Mouse (Mus musculus) heart, embryonic 14.5 days (tissue): ENCODE data around the gene Spty2d1. TPM values are rescaled to one million over a fixed set of nuclear protein-coding genes. Genes with fewer than 3 reads are reported as not detected.
A peak's percentile ranks its signal among the peaks of the same experiment; 100 is the strongest.
"Not testable (repeated sequence)": the region's sequence is repeated elsewhere in the genome, so short reads cannot be mapped to it uniquely, and the experiment has no call there.

Experiments
- ATAC-seq: fragments of 200-750 bp; cut with Nextera tagmentation; 2 replicates; pipeline ENCODE4 v1.8.0; 2017; ENCODE audit warnings: low read depth, moderate TSS enrichment; ENCODE audit not compliant: insufficient number of reproducible peaks, insufficient read depth, low FRiP score
- H3K27ac ChIP-seq, 2 experiments: fragments of 200-500 bp in 1 of 2; fragments of 300-500 bp in 1 of 2; sonication (generic) in 1 of 2; replicated peaks in 1 of 2; 2 replicates each; pipeline ENCODE4 v1.5.1; 2012 to 2014; ENCODE audit warnings: low read depth in 2 of 2, low read length in 2 of 2, control low read depth in 1 of 2, mild to moderate bottlenecking in 1 of 2, mixed read lengths in 1 of 2; ENCODE audit not compliant: control insufficient read depth in 1 of 2, insufficient read depth in 1 of 2
- H3K27me3 ChIP-seq: fragments of 300-500 bp; sonication (generic); 2 replicates; pipeline ENCODE4 v1.6.1; 2014; ENCODE audit warnings: mild to moderate bottlenecking, low read length, control low read depth; ENCODE audit not compliant: control insufficient read depth, insufficient read depth
- H3K36me3 ChIP-seq: fragments of 300-500 bp; sonication (generic); 2 replicates; pipeline ENCODE4 v1.6.1; 2014; ENCODE audit warnings: mild to moderate bottlenecking, control low read depth, low read length, mixed read lengths; ENCODE audit not compliant: control insufficient read depth, insufficient read depth
- H3K4me1 ChIP-seq, 2 experiments: fragments of 200-500 bp in 1 of 2; fragments of 300-500 bp in 1 of 2; sonication (generic) in 1 of 2; 2 replicates each; pipeline ENCODE4 v1.6.1; 2012 to 2014; ENCODE audit warnings: low read length in 2 of 2, control low read depth in 1 of 2, mixed read lengths in 1 of 2; ENCODE audit not compliant: control insufficient read depth in 2 of 2, insufficient read depth in 2 of 2
- H3K4me2 ChIP-seq: fragments of 300-500 bp; sonication (generic); 2 replicates; pipeline ENCODE4 v1.6.1; 2014; ENCODE audit warnings: mild to moderate bottlenecking, low read length
- H3K4me3 ChIP-seq, 2 experiments: fragments of 200-500 bp in 1 of 2; fragments of 300-500 bp in 1 of 2; sonication (generic) in 1 of 2; 2 replicates each; pipeline ENCODE4 v1.5.1; 2012 to 2014; ENCODE audit warnings: low read length in 2 of 2, mild to moderate bottlenecking in 2 of 2, control low read depth in 1 of 2, low read depth in 1 of 2, moderate library complexity in 1 of 2; ENCODE audit not compliant: control insufficient read depth in 1 of 2, insufficient read depth in 1 of 2
- H3K9ac ChIP-seq: fragments of 300-500 bp; sonication (generic); 2 replicates; pipeline ENCODE4 v1.6.1; 2014; ENCODE audit warnings: mild to moderate bottlenecking, low read length
- H3K9me3 ChIP-seq: fragments of 300-500 bp; sonication (generic); 2 replicates; pipeline ENCODE4 v1.6.1; 2016; ENCODE audit warnings: low read length, control low read depth; ENCODE audit not compliant: control insufficient read depth
- WGBS: fragments of 180-500 bp; shearing (Covaris S2); extraction: QIAGEN DNeasy Blood & Tissue Kit; methylation state at CpG from one replicate; pipeline ENCODE4 v1.1.7; 2014; 5-methylcytosine and 5-hydroxymethylcytosine counted together
- polyA plus RNA-seq: library from polyadenylated mRNA; unstranded; fragments of >200 nt; fragmentation: Nextera tagmentation; extraction: Ambion mirVana; gene quantifications from 2 replicates; pipeline ENCODE4 v1.2.1, GENCODE M21; 2014

Spty2d1 gene
- polyA plus RNA-seq, 1 experiment from 2014 or later, result 14.0 TPM

GRCm38 (mm10) chr7:47031371-47031770 lies 23.2 kb upstream of the Spty2d1 start:
- WGBS, result 73% methylated on average over 4 of the region's 4 CpGs
- ATAC-seq, result no peak

DNA sequence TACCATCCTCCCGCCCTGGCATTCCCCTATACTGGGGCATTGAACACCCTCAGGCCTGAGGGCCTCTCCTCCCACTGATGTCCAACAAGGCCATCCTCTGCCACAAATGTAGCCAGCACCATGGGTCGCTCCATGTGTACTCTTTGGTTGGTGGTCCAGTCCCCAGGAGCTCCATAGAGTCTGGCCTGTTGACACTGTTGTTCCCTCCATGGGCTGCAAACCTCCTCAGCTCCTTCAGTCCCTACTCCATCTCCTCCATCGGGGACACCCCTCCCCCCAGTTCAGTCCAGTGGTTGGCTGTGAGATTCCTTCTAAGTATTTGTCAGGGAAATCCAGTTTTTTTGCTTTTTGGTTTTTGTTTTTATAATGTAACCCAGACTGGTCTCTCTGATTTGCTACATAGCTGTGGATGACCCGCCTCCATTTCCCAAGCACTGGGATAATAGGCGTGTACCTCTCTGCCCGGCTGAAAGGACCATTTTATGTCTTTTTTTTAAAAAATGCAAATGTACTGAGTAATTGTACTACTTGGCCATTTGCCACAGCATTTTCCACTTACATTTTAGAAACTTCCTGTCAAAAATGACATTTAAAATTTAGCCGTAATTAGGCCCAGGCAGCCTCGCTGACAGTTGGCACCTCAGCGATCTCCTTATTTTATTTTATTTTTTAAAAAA lies 22.4 kb upstream of the Spty2d1 start:
- H3K4me2 ChIP-seq, result no peak overlapping the region
- H3K27ac ChIP-seq, result no peak overlapping the region
- H3K9ac ChIP-seq, result no peak overlapping the region
- ATAC-seq, result no peak
- H3K27me3 ChIP-seq, result no peaks in the 10 kb centered on the region
- H3K4me3 ChIP-seq, result no peak overlapping the region
- H3K4me1 ChIP-seq, result peaks cover 0 to 2% of the 10 kb centered on the region in 2 experiments; a peak in 1 of 4 replicates
- no peaks in the 10 kb centered on the region for H3K9me3 ChIP-seq
- WGBS, result 80% methylated on average over 9 of the region's 9 CpGs
- H3K36me3 ChIP-seq, result no peaks in the 10 kb centered on the region

More at GRCm38 (mm10) chr7:47031371-47031770, 23.2 kb upstream of the Spty2d1 start:
- Histone ChIP-seq H3K36me3 (no peaks in the 10 kb centered on the region), H3K4me3 (no peak overlapping the region), H3K4me1 (peaks cover 0 to 2% of the 10 kb centered on the region in 2 experiments; a peak in 1 of 4 replicates), H3K9ac (no peak overlapping the region), H3K27ac (no peak overlapping the region), H3K9me3 (no peaks in the 10 kb centered on the region), H3K4me2 (no peak overlapping the region), H3K27me3 (no peaks in the 10 kb centered on the region)

DNA sequence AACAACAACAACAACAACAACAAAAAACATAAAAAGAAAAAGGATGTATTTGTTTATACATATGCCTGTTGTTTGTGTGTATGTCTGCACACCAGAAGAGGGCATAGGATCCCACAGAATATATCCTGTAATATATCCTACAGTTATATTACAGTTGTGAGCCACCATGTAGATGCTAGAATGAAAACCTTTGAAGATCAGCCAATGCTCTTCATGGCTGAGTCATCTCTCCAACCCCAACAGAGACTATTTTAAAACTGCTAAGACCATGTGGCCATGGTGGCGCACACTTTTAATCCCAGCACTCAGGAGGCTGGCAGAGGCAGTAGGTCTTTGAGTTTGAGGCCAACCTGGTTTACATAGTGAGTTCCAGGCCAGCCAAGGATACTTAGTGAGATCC lies 19.3 kb upstream of the Spty2d1 start:
- peaks cover 0 to 2% of the 10 kb centered on the region in 2 experiments; a peak in 1 of 4 replicates for H3K4me1 ChIP-seq
- H3K36me3 ChIP-seq, result no peaks in the 10 kb centered on the region
- H3K4me3 ChIP-seq, result no peak overlapping the region
- H3K9me3 ChIP-seq, result no peaks in the 10 kb centered on the region
- H3K4me2 ChIP-seq, result no peak overlapping the region
- no peak for ATAC-seq
- H3K27ac ChIP-seq, result no peak overlapping the region
- no peaks in the 10 kb centered on the region for H3K27me3 ChIP-seq
- H3K9ac ChIP-seq, result no peak overlapping the region
- whole genome bisulfite sequencing, result 76% methylated on average over 1 of the region's 1 CpGs

DNA sequence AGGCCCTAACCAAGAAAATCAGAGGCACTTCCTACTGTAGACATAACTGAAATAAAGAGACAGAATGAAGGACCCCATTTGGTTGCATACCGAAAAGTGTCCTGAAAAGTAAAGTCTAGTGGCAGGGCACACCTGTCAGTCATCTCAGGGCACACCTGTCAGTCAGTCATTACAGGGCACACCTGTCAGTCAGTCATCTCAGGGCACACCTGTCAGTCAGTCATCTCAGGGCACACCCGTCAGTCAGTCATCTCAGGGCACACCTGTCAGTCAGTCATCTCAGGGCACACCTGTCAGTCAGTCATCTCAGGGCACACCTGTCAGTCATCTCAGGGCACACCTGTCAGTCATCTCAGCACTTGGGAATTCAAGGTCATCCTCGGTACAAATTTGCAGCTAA lies 18.7 kb upstream of the Spty2d1 start:
- ATAC-seq, H3K27me3 ChIP-seq: not testable (repeated sequence)

DNA sequence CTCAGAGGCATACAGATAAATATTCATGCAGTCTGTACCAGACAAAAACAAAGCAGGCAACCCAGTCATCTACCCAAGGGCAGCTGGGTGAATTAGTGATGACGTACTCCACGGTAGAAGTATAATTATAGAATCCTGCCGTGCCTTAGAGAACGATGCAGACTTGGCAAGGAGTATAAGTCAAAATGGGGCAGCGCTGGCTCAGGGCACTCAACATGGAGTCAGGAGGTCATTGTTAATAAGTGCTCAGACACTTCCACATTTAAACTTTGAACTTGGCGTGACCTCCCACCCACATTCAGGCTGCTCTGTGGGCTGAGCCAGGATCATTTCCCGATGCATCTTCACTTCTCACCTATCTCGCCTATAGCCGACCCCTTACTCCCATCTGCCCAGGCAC lies 17.2 kb upstream of the Spty2d1 start:
- Histone ChIP-seq H3K27me3 (no peaks in the 10 kb centered on the region), H3K4me1 (peaks cover 0 to 2% of the 10 kb centered on the region in 2 experiments; a peak in 1 of 4 replicates), H3K27ac (no peak overlapping the region), H3K4me3 (no peak overlapping the region), H3K9ac (no peak overlapping the region), H3K4me2 (no peak overlapping the region), H3K9me3 (no peaks in the 10 kb centered on the region), H3K36me3 (no peaks in the 10 kb centered on the region)
- ATAC-seq, result peak; percentile 45; the same call in 1 of the 2 replicates
- 44% methylated on average over 9 of the region's 9 CpGs for WGBS

More for the DNA sequence above, 18.7 kb upstream of the Spty2d1 start:
- H3K27ac ChIP-seq, H3K9me3 ChIP-seq, H3K4me3 ChIP-seq, H3K4me2 ChIP-seq, H3K9ac ChIP-seq, H3K36me3 ChIP-seq, H3K4me1 ChIP-seq: not testable (repeated sequence)
- 83% methylated on average over 3 of the region's 3 CpGs for WGBS

- no peaks in the 10 kb centered on the region for H3K27me3 ChIP-seq
- 88% methylated on average over 7 of the region's 7 CpGs for WGBS
- H3K36me3 ChIP-seq, result no peaks in the 10 kb centered on the region
- no peak overlapping the region for H3K4me3 ChIP-seq
- H3K4me2 ChIP-seq, result no peak overlapping the region
- ATAC-seq, result no peak
- H3K9me3 ChIP-seq, result no peaks in the 10 kb centered on the region
- H3K27ac ChIP-seq, result no peak overlapping the region
- peaks cover 0 to 2% of the 10 kb centered on the region in 2 experiments; a peak in 1 of 4 replicates for H3K4me1 ChIP-seq
- no peak overlapping the region for H3K9ac ChIP-seq
These were observed 16.2 kb upstream of the Spty2d1 start for GRCm38 (mm10) chr7:47024454-47024853.

- ATAC-seq, result no peak
- WGBS, result 11% methylated on average over 6 of the region's 6 CpGs
- Histone ChIP-seq H3K9ac (no peak overlapping the region), H3K9me3 (no peaks in the 10 kb centered on the region), H3K27ac (no peak overlapping the region), H3K4me2 (no peak overlapping the region), H3K4me3 (no peak overlapping the region), H3K36me3 (no peaks in the 10 kb centered on the region), H3K27me3 (no peaks in the 10 kb centered on the region), H3K4me1 (peaks cover 0 to under 1% of the 10 kb centered on the region in 2 experiments; a peak in 1 of 4 replicates)
These were observed 15.3 kb upstream of the Spty2d1 start for GRCm38 (mm10) chr7:47023530-47023929.

GRCm38 (mm10) chr7:47022482-47022881 lies 14.3 kb upstream of the Spty2d1 start:
- no peak for ATAC-seq
- WGBS, result 57% methylated on average over 7 of the region's 8 CpGs
- Histone ChIP-seq H3K9ac (no peak overlapping the region), H3K4me3 (no peak overlapping the region), H3K27me3 (no peaks in the 10 kb centered on the region), H3K4me1 (no peaks in the 10 kb centered on the region), H3K27ac (no peak overlapping the region), H3K36me3 (no peaks in the 10 kb centered on the region), H3K4me2 (no peak overlapping the region), H3K9me3 (no peaks in the 10 kb centered on the region)
